Mouse (Mus musculus): ENCODE results near the gene Zic3. TPM values are rescaled to one million over a fixed set of nuclear protein-coding genes. Genes with fewer than 3 reads are reported as not detected.

Zic3 gene
- polyA plus RNA-seq, 1 experiment from 2014 or later = 18.3 TPM

DNA sequence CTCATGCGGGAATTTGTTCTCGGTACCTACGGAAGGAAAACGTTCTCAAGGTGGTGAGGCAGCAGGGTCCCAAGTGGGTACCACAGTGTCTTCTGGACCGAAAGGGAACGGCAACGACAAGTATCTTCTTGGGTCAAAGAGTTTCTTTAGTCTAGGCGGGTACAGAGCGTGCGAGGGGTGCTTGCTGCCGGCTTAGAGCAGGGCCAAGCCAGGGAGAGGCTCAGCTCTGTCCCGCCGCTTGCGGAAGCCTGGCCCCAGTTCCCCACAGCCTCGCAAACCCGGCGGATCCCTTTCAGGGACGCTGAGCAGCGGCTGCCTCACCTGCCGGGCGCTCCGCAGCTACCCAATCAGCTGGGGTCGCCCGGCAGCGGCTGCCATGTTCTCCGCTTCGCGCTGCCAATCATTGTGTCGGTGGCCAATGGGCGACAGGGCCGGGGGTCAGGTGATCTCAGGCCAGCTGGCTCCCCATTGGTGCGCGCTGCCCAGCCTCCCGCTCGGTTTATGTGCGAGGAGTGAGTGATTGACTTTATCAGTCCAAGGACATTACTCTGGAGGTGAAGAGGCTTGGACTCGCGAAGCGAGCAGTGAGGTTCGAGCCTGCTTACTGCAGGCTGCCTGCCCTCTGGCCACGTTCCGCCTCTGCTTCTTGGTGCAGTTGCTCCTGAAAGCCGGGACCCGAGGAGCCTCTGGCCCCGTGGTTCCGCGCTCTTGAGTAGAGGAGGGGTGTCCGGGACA lies 7.8 kb downstream of the Zic3 start:
- WGBS = 17% methylated on average over 48 of the region's 48 CpGs
- no peaks in the 10 kb centered on the region for H3K9me3 ChIP-seq
- H3K27me3 ChIP-seq (replicated peaks) = no peaks in the 10 kb centered on the region
- peak overlapping the region; percentile 55 for H3K4me2 ChIP-seq
- no peaks in the 10 kb centered on the region; the same call in 1 of the 2 replicates for H3K4me1 ChIP-seq
- H3K9ac ChIP-seq = peak overlapping the region; percentile 48
- ATAC-seq (replicated peaks) = peak; percentile 97
- no peaks in the 10 kb centered on the region for H3K36me3 ChIP-seq (replicated peaks)
- peak overlapping the region; percentile 42 for H3K4me3 ChIP-seq
- peak overlapping the region; percentile 82 for H3K27ac ChIP-seq

DNA sequence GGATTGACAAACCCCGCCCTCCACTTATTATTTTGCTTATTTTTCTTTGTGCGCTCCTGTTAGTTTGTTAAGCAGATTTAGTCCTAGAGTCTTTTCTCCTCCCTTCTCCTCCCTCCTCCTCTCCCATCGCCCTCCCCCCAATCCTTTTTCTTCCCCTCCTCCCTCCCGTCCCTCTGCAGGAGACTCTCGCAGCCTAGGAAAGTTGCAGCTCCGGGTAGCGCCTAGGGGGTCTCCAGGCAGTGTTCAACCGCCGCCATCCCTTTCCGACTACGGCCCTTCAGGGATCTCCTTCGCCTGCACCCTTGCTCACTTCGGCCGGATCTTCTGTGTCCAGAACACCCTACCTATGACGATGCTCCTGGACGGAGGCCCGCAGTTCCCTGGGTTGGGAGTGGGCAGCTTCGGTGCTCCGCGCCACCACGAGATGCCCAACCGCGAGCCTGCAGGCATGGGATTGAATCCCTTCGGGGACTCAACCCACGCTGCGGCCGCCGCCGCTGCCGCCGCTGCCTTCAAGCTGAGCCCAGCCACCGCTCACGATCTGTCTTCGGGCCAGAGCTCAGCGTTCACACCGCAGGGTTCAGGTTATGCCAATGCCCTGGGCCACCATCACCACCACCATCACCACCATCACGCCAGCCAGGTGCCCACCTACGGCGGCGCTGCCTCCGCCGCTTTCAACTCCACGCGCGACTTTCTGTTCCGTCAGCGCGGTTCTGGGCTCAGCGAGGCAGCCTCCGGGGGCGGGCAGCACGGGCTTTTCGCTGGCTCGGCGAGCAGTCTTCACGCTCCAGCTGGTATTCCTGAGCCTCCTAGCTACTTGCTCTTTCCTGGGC lies 8.6 kb downstream of the Zic3 start:
- Histone ChIP-seq H3K27me3 (replicated peaks) (no peaks in the 10 kb centered on the region), H3K4me2 (peak overlapping the region; percentile 55), H3K27ac (peak overlapping the region; percentile 82), H3K4me1 (no peaks in the 10 kb centered on the region; the same call in 1 of the 2 replicates), H3K9ac (peak overlapping the region; percentile 48), H3K36me3 (replicated peaks) (no peaks in the 10 kb centered on the region), H3K9me3 (no peaks in the 10 kb centered on the region), H3K4me3 (peak overlapping the region; percentile 42)
- WGBS = 15% methylated on average over 55 of the region's 56 CpGs
- peak; percentile 53 for ATAC-seq (replicated peaks)

DNA sequence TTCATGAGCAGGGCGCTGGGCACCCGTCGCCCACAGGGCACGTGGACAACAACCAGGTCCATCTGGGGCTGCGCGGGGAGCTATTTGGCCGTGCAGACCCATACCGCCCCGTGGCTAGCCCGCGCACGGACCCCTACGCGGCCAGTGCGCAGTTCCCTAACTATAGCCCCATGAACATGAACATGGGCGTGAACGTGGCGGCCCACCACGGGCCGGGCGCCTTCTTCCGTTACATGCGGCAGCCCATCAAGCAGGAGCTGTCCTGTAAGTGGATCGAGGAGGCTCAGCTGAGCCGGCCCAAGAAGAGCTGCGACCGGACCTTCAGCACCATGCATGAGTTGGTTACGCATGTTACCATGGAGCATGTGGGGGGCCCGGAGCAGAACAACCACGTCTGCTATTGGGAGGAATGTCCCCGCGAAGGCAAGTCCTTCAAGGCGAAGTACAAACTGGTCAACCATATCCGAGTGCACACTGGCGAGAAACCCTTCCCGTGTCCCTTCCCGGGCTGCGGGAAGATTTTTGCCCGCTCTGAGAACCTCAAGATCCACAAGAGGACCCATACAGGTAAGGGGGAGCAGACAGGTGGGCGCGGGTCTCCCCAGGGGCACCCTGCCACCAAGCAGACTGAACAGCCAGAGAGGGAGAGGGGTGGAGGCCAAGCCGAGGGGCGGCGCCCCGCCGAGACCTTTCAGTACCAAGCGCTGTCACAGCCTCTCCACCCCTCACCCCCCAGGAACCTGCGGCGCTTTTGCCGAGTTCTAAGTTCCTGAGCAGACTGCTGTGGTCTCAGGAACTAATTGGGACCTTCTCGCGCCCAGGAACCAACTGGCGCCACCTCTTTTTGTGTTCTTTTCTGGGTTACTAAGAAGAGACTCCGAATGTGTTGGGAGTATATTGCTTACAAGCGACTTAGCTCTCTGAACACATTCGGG lies 9.4 kb downstream of the Zic3 start:
- H3K9me3 ChIP-seq = no peaks in the 10 kb centered on the region
- peak overlapping the region; percentile 48 for H3K9ac ChIP-seq
- peak overlapping the region; percentile 42 for H3K4me3 ChIP-seq
- peak overlapping the region; percentile 82 for H3K27ac ChIP-seq
- no peaks in the 10 kb centered on the region for H3K36me3 ChIP-seq (replicated peaks)
- no peaks in the 10 kb centered on the region for H3K27me3 ChIP-seq (replicated peaks)
- peak overlapping the region; percentile 55 for H3K4me2 ChIP-seq
- ATAC-seq (replicated peaks) = 0 out of 2 replicates have a peak, but pooled peaks have one; percentile 8
- WGBS = 26% methylated on average over 56 of the region's 56 CpGs
- H3K4me1 ChIP-seq = no peaks in the 10 kb centered on the region; the same call in 1 of the 2 replicates

DNA sequence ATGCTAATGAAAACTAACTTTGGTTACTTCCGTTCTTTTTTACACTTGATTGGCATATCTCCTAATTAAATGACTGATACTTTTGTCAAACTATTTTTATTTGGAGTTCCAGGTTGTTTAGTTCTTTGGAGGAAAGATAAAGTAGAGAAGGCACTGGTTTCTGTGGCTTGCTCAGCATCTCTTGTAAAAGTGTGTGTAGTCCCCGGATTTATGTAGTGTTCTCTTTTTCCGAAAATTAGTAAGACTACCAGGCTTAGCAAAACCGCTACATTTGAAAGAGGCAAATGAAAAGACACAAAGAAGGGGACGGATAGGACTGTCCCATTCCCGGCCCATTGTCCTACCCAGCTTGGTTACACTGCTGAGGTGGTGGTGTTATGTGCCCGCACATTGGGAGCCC lies 10.1 kb downstream of the Zic3 start:
- Histone ChIP-seq H3K9me3 (no peaks in the 10 kb centered on the region), H3K4me2 (peak overlapping the region; percentile 55)

DNA sequence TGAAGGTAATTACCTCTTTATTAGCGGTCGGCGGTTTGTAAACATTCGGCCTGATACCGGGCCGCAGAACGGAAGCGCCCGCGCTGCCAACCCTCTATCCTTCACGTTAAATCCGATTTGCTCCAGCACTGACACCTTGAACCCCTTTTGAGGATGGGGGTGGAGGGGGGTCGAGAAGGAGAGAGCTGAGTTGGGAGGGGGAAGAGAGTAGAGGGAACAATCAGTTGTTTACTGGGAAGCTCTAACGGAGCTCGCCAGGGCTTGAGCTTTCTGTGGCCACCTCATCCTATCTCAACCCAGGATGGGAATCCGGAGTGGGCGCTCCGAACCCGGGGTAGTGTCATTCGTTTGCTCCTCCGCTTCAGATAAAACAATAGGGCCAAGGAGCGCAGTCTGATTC lies 11.0 kb downstream of the Zic3 start:
- no peak for ATAC-seq (replicated peaks)
- Histone ChIP-seq H3K4me1 (no peaks in the 10 kb centered on the region; the same call in 1 of the 2 replicates), H3K27ac (0 out of 2 replicates have a peak overlapping the region, but pooled peaks have one; percentile 82), H3K9ac (peak overlapping the region; percentile 29; the same call in 1 of the 2 replicates), H3K36me3 (replicated peaks) (no peaks in the 10 kb centered on the region), H3K4me2 (peak overlapping the region; percentile 55), H3K9me3 (no peaks in the 10 kb centered on the region), H3K27me3 (replicated peaks) (0 out of 2 replicates have a peak, but pooled peaks cover 3% of the 10 kb centered on the region), H3K4me3 (peak overlapping the region; percentile 42)
- WGBS = 21% methylated on average over 22 of the region's 22 CpGs

More for the DNA sequence above, 10.1 kb downstream of the Zic3 start:
- ATAC-seq (replicated peaks) = no peak
- Histone ChIP-seq H3K27ac (0 out of 2 replicates have a peak overlapping the region, but pooled peaks have one; percentile 82), H3K4me1 (no peaks in the 10 kb centered on the region; the same call in 1 of the 2 replicates), H3K36me3 (replicated peaks) (no peaks in the 10 kb centered on the region), H3K9ac (0 out of 2 replicates have a peak overlapping the region, but pooled peaks have one; percentile 29), H3K4me3 (peak overlapping the region; percentile 42), H3K27me3 (replicated peaks) (0 out of 2 replicates have a peak, but pooled peaks cover 2% of the 10 kb centered on the region)
- WGBS = 21% methylated on average over 7 of the region's 7 CpGs

DNA sequence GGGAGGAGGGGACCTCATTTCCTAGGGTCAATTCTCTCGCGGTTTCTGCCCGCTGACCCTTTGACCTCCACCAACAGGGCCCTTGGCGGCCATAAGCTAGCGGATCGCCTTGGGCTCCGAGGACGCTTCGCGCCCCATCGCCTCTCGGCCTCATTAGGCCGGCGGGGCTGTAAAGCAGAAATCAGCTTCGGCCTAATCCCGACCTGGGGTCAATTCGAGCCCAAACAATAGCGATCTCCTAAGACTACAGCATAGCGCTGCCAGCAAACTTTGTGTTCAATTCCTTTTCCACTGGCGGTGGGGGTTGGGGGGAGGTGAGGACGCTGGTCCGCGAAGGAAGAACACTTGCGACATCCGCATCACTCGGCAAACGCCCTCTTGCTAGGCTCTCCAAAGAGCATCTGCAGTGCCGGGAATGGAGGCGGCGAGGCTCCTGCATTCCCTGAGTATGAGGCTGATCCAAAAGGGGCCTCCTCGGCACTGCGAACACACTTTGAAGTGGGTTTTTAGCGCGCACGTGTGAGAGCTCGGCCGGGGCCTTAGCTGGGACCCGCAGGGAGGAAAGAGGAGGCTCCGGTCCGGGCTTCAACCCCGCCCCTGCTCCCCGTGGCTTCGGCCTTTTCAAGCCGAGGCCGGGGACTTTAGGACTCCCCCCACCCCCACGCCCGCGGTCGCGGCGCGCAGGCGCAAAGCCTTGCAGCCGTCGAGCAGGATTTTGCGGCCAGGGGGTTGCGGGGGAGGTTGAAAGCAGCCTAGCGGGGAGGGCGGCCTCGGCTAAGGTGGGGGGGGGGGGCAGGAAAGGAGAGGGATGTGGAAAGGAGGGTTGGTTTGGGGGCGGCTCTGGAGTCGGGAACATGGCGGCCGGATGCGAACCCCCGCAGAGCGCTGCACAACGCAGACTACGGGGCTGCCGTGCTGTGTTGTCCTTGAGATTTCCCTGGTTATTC lies 15.8 kb downstream of the Zic3 start:
- Histone ChIP-seq H3K4me1 (no peaks in the 10 kb centered on the region), H3K4me2 (peak overlapping the region; percentile 49), H3K9me3 (no peaks in the 10 kb centered on the region), H3K9ac (peak overlapping the region; percentile 23; the same call in 1 of the 2 replicates), H3K36me3 (replicated peaks) (no peaks in the 10 kb centered on the region), H3K4me3 (peak overlapping the region; percentile 35), H3K27ac (peak overlapping the region; percentile 65), H3K27me3 (replicated peaks) (0 out of 2 replicates have a peak, but pooled peaks cover 3% of the 10 kb centered on the region)
- WGBS = 20% methylated on average over 68 of the region's 70 CpGs
- ATAC-seq (replicated peaks) = peak; percentile 92

DNA sequence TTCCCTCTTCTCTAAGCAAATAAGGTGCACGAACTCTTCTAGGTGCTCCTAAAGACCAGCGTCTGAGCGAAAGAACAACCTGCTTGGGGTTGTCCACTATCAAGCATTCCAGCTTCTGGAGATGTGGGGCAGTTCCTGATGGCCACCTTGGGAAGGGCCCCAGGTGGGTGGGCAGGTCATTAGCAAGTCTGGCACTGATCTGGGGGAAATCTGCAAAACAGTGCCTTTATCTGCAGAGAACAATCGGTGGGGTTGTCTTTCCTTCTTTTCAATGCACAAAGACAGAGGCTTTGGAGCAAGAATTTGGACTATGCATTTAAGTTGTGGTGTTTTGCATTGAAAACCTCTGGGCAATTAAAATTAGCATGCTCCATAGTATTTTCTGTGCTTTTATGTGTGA lies 17.2 kb downstream of the Zic3 start:
- Histone ChIP-seq H3K27me3 (replicated peaks) (0 out of 2 replicates have a peak, but pooled peaks cover 3% of the 10 kb centered on the region), H3K4me2 (0 out of 2 replicates have a peak overlapping the region, but pooled peaks have one; percentile 49), H3K27ac (no peak overlapping the region), H3K9me3 (no peaks in the 10 kb centered on the region), H3K36me3 (replicated peaks) (no peaks in the 10 kb centered on the region), H3K9ac (no peak overlapping the region), H3K4me1 (no peaks in the 10 kb centered on the region), H3K4me3 (no peak overlapping the region)
- WGBS = 38% methylated on average over 4 of the region's 4 CpGs
- ATAC-seq (replicated peaks) = no peak

DNA sequence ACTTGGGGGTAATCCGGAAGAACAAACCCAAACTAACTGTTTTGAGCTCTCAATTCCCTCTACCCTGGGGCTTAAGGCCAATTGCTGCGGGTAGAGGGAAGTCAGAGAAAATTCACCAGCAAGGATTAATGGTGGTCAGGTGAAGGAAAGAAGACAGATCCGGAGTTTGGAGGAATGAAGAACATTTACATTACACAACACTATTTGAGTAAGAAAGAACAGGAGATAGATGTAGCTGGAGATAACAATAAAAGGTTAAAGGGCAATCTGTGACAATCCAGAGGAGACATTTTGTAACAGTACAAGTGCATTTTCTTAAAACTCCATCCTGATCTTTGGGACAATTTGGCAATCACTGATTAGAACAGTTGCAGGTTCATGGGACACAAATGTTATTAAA lies 19.4 kb downstream of the Zic3 start:
- Histone ChIP-seq H3K36me3 (replicated peaks) (no peaks in the 10 kb centered on the region), H3K4me1 (no peaks in the 10 kb centered on the region), H3K27me3 (replicated peaks) (0 out of 2 replicates have a peak, but pooled peaks cover 3% of the 10 kb centered on the region), H3K4me3 (no peak overlapping the region), H3K9me3 (no peaks in the 10 kb centered on the region), H3K4me2 (no peak overlapping the region), H3K9ac (no peak overlapping the region), H3K27ac (no peak overlapping the region)
- ATAC-seq (replicated peaks) = no peak
- WGBS = 61% methylated on average over 3 of the region's 3 CpGs

DNA sequence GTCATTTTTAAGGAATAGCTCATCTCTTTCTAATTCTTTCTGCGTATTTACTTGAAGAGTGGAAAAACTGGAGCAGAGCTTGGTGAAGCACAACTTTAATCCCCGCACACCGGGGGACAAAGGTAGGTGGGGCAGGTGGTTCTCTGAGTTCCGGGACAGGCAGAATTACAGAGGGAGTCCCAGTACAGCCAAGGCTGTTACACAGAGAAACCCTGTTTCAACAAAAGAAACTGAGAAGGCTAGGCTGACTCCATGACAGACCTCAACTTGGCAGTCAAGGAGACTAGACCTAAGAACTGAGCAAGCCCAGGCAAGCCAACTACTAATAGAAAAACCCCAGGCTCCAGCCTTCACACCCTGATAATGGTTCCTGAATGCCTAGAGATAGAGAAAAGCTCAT lies 20.0 kb downstream of the Zic3 start:
- WGBS = 74% methylated on average over 4 of the region's 4 CpGs
- ATAC-seq (replicated peaks) = no peak

More for the DNA sequence above, 20.0 kb downstream of the Zic3 start:
- Histone ChIP-seq H3K36me3 (replicated peaks) (no peaks in the 10 kb centered on the region), H3K4me3 (no peak overlapping the region), H3K4me2 (no peak overlapping the region), H3K9me3 (no peaks in the 10 kb centered on the region), H3K27ac (no peak overlapping the region), H3K27me3 (replicated peaks) (0 out of 2 replicates have a peak, but pooled peaks cover 2% of the 10 kb centered on the region), H3K9ac (no peak overlapping the region), H3K4me1 (no peaks in the 10 kb centered on the region)
